Mouse (Mus musculus) right cerebral cortex, adult 2 months (tissue): ENCODE results near the gene Dis3.

Experiments
- DNase-seq, 2 experiments: peaks; one replicate each; pipeline ENCODE4 v3.0.0; 2021 to 2022; ENCODE audit warnings: low spot score in 2 of 2

Gene Dis3

DNA sequence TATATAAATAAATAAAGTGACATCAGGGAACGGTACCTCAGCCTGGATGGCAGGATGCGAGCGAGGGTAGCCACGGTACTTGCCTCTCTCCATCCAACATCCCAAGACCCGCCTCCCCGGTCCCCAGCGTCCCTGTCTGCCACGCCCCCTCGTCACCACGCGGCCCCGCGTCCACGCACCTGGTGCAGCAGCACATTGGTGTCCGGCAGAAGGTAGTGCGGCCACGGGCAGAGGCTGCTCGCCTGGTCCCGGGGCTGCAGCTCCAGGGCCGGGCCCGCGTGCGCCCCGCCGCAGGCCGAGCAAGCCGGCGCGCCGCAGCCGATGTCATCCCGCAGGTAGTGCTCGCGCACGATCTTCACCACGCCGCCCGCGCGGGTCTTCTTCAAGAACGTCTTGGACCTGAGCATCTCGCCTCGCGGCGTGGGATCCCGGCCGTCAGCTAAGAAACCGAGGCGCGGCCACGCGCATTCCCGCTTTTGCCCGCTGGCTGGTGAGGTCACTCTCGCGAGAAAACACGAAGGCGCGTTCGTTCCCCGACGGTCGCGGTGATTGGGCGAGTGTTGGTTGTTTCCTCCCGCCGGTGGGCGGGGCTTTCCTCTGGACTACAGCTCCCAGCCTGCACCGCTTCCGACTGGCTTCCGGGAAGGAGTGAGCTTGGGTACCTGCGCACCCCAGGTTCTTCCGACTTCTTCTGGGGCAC is at the start of gene Dis3, which contains the start of gene Pibf1:
Dis3 (minus strand) TSS at position 504 of the 700 bp plus-strand sequence.
Pibf1 (plus strand) TSS at position 158 of the 700 bp plus-strand sequence.
- peak; percentile 99 for DNase-seq

DNA sequence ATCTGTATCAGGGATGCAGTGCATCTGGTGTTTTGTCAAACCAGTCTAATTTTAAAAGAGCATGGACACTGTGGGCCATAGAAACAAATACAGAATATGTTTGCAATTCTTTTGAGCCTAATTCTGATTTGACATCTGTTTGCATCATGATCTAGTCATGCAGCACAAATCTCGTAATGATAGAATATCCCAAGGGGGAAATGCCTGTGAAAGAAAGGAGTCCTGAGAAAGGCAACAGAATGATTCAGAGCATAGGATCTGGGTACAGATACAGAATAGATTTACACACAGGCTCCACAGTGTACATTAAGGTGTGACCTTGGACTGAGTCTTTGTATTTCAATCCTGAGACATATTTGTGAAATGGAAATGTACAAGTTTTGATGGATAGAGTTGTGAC is 47.3 kb upstream of the Dis3 start:
- no peak for DNase-seq

DNA sequence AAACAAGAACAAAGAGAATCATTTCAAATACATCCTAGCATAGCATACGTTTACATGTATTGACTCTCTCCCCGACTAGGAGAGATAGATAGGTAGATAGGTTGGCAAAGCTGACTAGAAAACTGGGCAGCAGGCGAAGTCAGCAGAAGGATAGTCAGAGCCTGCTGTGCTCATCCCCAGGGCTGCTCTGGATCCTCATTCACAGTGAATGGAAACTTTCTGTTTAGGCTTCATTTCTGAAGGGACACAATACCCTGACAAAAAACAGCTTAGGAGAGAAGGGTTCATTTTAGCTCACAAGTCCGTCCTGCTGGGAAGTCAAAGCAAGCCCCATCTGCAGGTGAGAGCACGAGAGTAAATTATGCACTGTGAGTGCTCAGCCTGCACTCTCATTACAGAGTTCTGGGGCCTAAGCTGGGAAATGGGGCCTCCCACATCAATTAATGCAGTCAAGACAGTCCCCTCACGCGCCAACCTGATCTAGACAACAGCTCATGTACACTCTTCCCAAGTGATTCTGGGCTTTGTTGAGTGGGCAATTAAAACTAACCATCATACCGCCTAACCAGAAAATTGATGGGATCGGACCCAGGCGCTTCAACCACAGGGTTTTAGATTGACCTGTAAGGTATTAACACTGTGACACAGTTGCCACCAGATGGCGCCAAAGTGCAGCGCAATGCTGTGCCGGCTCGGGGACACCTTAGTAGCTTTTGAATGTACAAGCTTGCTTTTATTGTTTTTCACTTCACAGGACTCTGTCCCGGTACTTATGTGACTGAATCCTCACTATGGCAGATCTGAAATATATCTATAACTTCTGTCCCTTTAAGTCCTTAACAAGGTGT is 42.4 kb upstream of the Dis3 start:
- DNase-seq = peak; percentile 82 to 92

DNA sequence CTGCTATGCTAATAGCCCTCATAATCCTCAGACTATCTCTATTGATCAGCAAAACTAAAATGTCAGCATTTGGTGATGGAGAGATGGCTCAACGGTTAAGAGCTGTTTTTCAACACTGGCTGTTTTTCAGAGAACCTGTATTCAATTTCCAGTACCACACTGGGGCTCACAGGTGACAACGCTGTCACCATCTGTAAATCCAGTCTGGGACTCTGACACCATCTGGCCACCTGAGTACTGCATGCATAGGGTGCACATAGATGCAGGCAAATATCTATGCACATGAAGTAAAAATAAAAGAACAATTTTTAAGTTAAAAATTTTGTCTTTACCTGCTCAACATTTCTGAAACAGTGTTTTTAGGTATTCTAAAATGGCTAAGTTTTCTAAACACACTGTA is 40.5 kb upstream of the Dis3 start:
- no peak for DNase-seq

DNA sequence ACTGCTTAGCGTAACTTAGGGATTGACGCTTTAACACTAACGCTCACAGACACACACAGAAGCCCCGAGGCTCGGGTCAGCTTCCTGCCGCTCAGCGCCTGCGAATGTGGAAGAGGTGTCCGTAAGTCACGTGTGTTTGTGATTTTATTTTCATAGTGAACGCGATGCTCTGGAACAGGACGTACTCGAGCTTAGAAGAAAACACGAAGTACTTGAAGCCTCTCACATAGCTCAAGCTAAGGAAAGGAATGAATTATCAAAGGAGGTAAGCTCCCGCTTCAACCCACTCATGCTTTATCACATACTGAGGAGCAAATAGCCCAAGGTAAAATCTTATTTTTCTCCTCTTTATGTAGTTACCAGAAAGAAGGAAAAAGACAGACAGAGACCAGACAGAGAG is 36.7 kb upstream of the Dis3 start:
- no peak for DNase-seq

DNA sequence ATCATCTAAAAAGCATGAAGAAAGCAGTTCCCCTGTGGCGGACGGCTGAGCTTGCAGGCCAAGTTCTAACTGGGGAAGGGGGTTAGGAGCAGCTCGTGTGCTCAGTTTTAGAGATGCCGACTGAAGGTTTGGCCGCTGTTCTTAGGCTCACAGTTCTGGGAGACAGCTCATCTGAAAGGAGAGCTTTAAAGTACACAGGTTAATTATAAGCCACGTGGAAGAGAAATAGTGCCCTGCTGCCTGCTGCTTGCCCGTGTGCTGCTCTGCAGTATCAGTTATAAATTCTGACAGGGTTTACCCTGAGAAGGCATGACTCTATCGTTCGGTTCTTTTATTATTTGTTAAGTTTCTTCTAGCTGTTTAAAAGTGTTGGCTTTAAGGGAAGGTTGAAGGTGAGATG is 36.2 kb upstream of the Dis3 start:
- no peak for DNase-seq

DNA sequence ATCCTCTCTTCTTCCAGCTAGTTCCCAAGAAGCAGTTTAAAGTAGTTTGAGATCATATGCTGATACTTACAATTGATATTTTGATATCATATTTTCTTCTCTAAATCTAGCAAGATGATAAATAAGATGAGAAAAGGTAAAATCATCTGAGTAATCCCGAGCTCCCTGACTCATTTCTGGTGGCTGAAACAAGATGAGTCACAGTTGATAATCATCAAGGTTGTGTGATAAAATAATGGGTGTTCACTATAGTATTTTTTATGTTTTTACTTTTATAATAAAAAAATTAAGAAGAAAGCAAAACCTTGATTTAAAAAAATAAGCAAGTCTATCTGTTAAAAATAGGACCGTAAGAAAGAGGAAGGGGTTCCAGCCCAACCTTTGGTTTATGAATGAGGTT is 34.5 kb upstream of the Dis3 start:
- DNase-seq = no peak

DNA sequence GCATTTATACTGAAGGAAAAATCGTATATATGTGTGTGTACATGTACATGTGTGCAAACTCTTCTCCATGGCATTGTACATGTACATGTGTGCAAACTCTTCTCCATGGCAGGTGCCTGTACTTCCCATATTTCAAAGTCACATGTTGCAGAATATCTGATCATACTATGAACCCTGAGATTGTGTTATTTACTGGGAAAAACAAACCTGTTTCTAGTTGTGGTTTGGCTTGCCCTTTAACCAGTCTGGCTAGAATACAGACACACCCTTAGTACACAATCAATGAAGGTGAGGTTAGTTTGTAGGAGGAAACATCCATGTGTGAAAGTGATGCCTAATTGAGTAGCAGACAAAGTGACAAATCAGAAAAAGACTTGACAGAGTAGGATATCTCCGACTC is 29.5 kb upstream of the Dis3 start:
- DNase-seq = no peak

DNA sequence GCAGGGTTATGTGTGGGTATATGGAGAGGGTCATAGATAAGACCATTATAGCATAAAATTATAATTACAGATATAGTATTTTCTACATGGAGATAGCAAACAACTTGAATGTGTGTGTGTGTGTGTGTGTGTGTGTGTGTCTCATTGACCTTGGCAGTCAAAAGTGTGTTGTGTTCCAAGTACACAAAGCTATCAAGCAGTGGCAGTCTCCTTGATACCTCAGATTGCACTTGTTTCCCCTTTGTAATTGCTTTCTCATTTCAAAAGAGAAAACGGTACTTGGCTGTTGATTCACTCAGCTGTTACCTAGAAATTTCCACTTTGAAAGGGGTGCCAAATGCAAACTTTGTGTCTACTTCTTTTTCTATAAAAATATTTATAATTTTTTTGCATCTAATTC is 27.9 kb upstream of the Dis3 start:
- DNase-seq = no peak

DNA sequence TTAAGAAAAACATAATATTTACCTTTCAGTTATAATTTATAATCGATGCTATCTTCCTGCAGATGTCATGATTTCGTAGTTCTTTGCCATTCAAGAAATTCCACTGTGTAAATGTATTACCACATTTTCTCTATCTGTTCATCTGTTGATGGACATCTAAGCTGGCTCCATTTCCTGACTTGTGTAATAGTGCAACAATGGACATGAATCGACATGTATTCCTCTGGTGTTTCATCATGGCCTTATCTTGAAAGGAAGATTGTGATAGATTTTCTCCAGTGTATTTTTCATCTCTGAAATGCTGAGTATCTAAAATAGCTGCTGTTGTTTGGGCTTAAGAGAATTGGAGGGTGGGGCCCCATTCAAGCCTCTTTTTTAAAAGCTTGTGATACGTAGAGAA is 27.1 kb upstream of the Dis3 start:
- no peak for DNase-seq

DNA sequence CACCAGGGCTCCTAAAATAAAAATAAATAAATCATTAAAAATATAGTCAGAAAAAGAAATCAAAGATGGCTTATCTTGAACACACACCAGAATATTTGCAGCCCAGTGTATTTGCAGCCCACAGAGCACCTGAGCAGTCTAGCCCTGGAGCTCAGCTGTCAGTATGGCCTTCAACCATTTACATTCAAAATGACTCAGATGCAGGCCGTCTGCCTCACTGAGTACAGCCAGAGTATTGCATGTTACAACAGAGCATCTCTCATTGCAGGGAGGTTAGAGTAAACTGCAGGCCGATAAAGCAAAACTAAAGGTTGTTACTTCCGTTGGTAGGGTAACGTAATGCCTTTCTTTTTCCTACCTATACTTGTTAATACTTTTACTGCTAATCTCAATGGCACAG is 24.5 kb upstream of the Dis3 start:
- DNase-seq = no peak

DNA sequence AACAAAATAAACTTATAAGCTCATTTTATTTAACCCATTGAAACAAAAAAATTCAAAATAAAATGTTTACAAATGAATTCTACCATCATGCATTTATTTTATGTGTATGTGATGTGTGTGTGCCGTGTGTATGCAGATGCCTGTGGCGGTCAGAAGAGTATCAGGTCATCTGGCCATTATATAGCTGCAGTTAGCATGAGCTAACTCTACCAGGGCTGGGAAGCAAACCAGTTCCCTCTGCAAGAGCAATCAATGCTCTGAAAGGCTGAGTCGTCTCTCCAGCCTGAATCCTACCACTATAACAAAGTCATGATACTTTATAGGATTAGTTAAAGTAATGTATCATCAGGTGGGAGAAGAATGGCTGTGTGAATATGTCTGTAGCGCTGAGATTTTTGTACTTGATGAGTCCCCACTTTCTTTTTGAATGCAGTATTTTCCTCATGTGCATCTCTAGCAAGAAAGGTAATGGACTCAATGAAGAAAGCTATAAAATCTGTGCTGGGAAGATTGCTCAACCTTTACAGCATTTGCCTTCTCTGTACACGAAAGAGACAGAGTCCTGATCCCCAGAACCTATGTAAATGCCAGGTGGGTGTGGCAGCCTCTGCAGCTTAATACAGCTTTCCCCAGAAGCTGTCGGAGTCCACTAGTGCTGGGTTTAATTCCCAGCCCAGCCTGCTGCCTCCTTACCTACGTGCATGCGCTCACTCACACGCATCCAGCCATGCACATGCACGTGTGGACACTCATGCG is 22.2 kb upstream of the Dis3 start:
- DNase-seq = no peak

DNA sequence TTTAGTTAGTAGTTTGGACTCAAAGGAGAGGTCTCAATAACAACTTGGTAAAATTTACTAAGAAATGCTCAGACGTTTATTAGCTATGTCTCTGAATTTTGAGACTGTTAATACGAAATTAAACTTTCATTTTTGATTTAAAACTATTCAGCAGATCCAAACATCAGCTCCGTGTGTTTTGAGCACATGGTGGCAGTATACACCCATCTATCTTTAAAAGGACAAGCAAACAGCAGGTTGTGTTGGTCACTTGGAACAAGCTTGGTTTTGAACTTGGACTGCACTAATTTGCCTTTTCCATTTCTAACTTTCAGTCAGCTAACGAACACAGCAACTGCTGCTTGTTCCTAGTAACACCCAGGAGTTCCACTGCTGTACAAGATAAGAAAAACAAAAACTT is 18.0 kb upstream of the Dis3 start:
- peak in 1 of 2 experiments; percentile 11 for DNase-seq

DNA sequence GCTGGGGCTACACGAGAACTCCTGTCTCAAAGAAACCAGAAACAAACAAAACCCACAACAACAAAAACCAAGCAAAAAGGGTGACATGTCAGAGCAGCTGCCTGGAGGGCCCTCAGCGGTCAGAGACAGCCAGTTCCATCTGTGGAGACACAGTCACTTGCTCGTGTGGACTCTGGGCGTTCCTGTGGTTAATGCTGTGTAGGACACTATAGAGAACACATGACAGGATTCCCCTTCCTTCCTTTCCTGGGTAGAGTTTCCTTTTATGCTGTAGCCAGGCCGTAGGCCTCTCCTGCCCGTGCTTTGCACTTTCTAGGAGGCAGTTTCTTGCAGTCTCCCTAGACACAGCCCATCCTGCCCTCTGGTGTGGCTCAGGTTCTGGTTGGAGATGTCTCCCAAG is 9.2 kb upstream of the Dis3 start:
- DNase-seq = no peak

DNA sequence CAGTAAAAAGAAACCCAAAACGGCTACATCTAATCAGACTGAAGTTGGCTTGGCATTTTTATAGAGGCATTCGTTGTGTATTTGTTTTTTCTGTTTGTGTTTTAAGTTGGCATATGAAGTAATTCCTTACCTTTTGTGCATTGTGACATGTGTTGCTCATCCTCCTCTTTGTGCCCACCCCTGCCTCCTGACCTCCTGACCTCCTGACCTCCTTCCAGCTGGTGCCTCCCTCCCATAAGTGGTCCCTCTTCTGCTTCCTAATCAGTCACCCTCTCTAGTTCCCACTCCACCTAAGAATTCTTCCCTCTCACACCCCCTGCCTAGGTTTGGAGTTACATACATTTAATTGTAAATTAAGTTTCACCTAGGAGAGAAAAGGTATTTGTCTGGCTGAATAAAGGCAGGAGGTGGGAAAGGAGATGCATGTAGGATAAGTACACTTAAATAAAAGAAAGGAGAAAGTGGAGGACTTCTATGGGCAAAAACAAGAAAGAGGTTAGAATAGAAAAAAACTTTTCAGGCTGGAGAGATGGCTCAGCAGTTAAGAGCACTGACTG is 8.1 kb upstream of the Dis3 start:
- DNase-seq = no peak

DNA sequence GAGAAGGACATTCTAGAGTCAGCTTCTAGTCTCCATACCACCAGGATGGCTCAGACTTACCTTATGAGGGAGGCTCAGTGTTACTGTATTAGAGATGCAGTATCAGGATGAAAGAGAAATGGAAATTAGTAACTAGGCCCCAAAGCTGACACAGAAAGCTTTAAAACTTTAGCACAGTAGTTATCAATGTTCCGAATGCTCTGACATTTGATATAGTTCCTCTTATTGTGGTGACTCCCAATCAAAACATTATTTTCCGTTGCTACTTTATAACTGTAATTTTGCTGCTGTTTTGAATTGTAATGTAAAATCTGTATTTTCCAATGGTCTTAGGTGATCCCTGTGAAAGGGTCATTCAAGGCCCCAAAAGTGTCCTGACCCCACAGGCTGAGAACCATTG is 7.1 kb upstream of the Dis3 start:
- no peak for DNase-seq

DNA sequence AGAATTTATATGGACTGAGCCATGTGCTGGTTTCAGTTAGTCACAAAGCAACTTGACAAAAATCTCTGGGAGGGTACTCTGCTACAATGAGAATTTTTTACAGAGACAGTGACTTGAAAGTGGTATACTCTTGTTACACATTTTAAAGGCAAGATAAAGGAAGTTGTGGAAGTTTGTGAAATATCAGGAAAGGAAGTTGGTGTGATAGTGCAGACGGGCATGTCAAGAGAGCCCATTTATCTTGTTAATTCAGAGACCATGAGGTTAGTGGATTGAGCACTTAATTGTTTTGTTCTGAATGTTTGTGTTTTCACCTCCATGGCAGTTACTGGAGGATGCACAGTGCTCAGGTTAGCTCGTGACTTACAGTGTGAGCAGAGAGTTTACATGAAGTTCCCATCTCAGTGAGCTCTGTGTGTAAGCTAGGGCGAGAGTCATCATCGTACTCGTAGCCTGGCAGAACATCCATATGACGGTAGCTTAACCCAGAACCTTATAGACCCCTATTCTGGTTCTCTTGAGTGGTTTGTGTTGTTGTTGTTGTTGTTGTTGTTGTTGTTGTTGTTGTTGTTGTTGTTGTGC is 5.1 kb upstream of the Dis3 start:
- DNase-seq = no peak

DNA sequence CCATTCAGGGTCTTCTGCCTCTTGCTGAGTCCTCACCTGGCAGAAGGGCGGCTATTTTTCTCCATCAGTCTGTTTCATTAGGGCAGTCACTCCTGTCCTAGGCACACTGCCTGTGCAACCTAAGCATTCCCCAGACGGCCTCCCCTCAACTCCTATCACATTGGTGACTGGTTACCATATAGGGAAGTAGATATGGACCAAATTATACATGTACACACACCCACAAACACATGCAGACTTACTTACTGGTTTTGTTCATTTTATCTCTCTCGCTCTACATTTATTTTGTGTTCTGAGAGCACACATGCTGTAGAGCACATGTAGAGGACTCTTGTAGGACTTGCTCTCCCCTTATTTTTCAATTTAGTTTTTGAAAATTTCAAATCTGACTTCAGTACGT is 3.5 kb upstream of the Dis3 start:
- no peak for DNase-seq

DNA sequence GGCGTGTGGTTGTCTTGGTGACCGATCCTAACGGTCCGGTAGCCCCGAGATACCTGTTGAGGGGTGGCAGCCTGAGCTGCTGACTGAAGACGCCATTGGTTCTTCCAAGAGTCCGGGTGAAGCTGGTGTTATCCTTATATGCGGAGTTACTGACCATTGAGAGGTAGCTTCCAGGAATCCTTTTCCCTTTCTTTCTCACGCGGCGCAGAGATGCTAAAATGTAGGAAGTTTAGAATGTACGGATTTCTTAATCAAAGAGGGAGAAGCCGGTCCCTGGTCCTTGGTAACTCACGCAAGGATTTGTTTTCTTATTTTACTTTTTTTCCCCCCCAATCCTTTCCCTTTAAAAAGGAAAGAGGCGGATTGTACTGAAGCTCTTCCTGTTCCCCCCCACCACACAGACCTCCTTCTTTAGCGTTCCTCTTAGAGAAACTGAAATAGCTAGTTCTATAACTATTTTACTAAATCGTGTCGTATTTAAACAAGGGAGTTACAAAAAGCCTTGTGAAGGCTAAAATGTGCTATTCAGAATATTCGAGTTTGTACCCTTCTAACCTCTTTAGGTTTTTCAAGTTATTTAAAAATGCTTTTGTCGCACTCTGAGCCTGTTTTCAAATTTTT is 507 bp upstream of the Dis3 start:
- DNase-seq = no peak

DNA sequence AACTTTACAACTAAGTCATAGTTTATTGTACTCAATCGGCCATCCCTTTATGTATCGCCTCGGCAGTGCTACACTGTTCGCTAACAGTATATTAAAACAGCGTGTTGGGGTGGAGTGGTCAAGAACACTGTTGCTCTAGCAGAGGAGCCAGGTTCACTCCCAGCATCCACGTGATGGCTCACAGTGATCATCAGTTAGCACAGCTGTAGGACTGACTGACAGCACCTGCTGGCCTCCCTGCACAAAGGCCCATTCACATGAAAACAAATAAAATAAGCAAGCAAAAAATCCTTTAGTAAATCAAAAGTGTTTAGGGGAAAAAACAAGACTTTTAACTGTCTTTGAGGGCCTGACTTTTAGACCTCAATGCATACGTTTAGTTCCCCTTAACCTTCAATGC is 10.6 kb downstream of the Dis3 start:
- DNase-seq = no peak

DNA sequence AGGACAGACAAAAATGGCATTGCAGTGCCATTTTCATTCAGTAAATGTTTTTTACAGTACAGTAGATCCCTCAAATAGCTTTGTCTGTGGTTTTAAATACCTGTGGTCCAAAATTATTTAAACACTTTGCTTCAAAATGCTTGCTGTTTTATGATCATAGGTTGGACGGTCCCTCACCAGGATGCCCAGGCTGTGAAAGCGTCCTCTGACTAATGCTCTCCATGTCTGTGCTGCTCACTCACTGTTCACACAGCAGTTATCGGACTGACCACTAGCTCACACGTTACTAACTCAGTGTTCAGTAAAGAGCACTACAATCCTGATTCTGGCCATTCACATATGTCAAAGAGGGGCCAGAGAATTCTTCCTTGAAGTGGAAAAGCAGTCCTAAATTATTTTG is 28.4 kb downstream of the Dis3 start:
- DNase-seq = no peak
